Mouse (Mus musculus): ENCODE results near the gene Mad2l2.
"Not testable (repeated sequence)": the region's sequence is repeated elsewhere in the genome, so short reads cannot be mapped to it uniquely, and the experiment has no call there.

The Mad2l2 gene

GRCm38 (mm10) chr4:148104146-148104545 is 26.0 kb upstream of the Mad2l2 start:
- no peak for ATAC-seq (ENCODE audit: insufficient number of reproducible peaks, low FRiP score, low TSS enrichment)

- ATAC-seq (ENCODE audit: insufficient number of reproducible peaks, low FRiP score, low TSS enrichment) = no peak
Observed at GRCm38 (mm10) chr4:148107621-148108291, 22.4 kb upstream of the Mad2l2 start.

- ATAC-seq (ENCODE audit: insufficient number of reproducible peaks, low FRiP score, low TSS enrichment) = no peak
Observed at GRCm38 (mm10) chr4:148108565-148109100, 21.6 kb upstream of the Mad2l2 start.

GRCm38 (mm10) chr4:148109215-148109614 is 21.0 kb upstream of the Mad2l2 start:
- ATAC-seq (ENCODE audit: insufficient number of reproducible peaks, low FRiP score, low TSS enrichment) = no peak

GRCm38 (mm10) chr4:148112519-148112918 is 17.7 kb upstream of the Mad2l2 start:
- no peak for ATAC-seq (ENCODE audit: insufficient number of reproducible peaks, low FRiP score, low TSS enrichment)

GRCm38 (mm10) chr4:148114758-148115391 is 15.3 kb upstream of the Mad2l2 start:
- peak; percentile 74; the same call in 1 of the 2 replicates for ATAC-seq (ENCODE audit: insufficient number of reproducible peaks, low FRiP score, low TSS enrichment)

GRCm38 (mm10) chr4:148115467-148115866 is 14.7 kb upstream of the Mad2l2 start:
- no peak for ATAC-seq (ENCODE audit: insufficient number of reproducible peaks, low FRiP score, low TSS enrichment)

GRCm38 (mm10) chr4:148116657-148117056 is 13.5 kb upstream of the Mad2l2 start:
- no peak for ATAC-seq (ENCODE audit: insufficient number of reproducible peaks, low FRiP score, low TSS enrichment)

GRCm38 (mm10) chr4:148117392-148117791 is 12.8 kb upstream of the Mad2l2 start:
- no peak for ATAC-seq (ENCODE audit: insufficient number of reproducible peaks, low FRiP score, low TSS enrichment)

- not testable (repeated sequence) for ATAC-seq (ENCODE audit: insufficient number of reproducible peaks, low FRiP score, low TSS enrichment)
Observed at GRCm38 (mm10) chr4:148119578-148119977, 10.6 kb upstream of the Mad2l2 start.

- ATAC-seq (ENCODE audit: insufficient number of reproducible peaks, low FRiP score, low TSS enrichment) = no peak
Observed at GRCm38 (mm10) chr4:148120555-148120954, 9.6 kb upstream of the Mad2l2 start.

GRCm38 (mm10) chr4:148121362-148121761 is 8.8 kb upstream of the Mad2l2 start:
- no peak for ATAC-seq (ENCODE audit: insufficient number of reproducible peaks, low FRiP score, low TSS enrichment)

- ATAC-seq (ENCODE audit: insufficient number of reproducible peaks, low FRiP score, low TSS enrichment) = no peak
Observed at GRCm38 (mm10) chr4:148121982-148122693, 8.0 kb upstream of the Mad2l2 start.

GRCm38 (mm10) chr4:148122694-148123066 is 7.5 kb upstream of the Mad2l2 start:
- ATAC-seq (ENCODE audit: insufficient number of reproducible peaks, low FRiP score, low TSS enrichment) = no peak

GRCm38 (mm10) chr4:148128241-148128640 is 1.9 kb upstream of the Mad2l2 start:
- ATAC-seq (ENCODE audit: insufficient number of reproducible peaks, low FRiP score, low TSS enrichment) = no peak

- no peak for ATAC-seq (ENCODE audit: insufficient number of reproducible peaks, low FRiP score, low TSS enrichment)
Observed at GRCm38 (mm10) chr4:148128672-148129071, 1.5 kb upstream of the Mad2l2 start.

- ATAC-seq (ENCODE audit: insufficient number of reproducible peaks, low FRiP score, low TSS enrichment) = no peak
Observed at GRCm38 (mm10) chr4:148130561-148131413, 603 bp downstream of the Mad2l2 start, which contains the start of gene Draxin. Gene Draxin, minus strand, starts transcription at chr4:148130698.

GRCm38 (mm10) chr4:148131497-148132081 is 1.4 kb downstream of the Mad2l2 start:
- no peak for ATAC-seq (ENCODE audit: insufficient number of reproducible peaks, low FRiP score, low TSS enrichment)

- no peak for ATAC-seq (ENCODE audit: insufficient number of reproducible peaks, low FRiP score, low TSS enrichment)
Observed at GRCm38 (mm10) chr4:148134988-148135387, 4.8 kb downstream of the Mad2l2 start.

- no peak for ATAC-seq (ENCODE audit: insufficient number of reproducible peaks, low FRiP score, low TSS enrichment)
Observed at GRCm38 (mm10) chr4:148137503-148137902, 7.3 kb downstream of the Mad2l2 start.

Measured in cerebellum, adult (tissue).